Mouse (Mus musculus): ENCODE results near the gene Isg20l2.

DNA sequence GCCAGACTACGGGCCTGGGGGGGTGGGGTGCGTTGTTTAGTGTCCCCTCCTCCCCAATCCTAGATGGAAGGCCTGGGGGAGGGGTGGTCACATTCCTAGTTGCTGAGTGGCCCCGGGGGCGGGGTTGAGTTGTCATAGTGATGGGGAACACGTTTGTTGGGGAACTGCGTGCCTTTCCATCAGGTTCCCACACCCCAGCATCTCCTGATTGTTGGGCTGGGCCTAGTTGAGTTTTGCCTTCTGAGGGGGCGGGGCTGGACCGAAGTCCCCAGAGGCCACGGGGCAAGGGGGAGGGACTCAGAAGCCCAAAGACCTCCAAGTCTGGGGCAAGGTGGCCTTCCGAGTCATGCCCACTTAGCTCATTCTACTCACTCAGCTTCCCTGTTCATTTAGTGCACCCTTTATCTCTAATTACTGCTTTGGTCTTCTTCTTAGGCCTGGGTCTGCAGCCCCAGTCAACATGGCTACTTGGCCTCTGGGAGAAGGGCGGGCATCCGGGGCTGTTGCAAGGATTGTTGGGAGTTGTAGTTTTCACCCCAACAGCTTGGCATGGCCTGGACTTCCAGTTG, 19.5 kb upstream of the Isg20l2 start:
- TF ChIP-seq GATA1 (IDR thresholded peaks at IDR 0.05; ENCODE audit: low read length) (no peak), TAL1 (IDR thresholded peaks at IDR 0.05; ENCODE audit: low read length) (no peak)
